Mouse (Mus musculus): ENCODE data around the gene Rnf19b.
A peak's percentile ranks its signal among the peaks of the same experiment; 100 is the strongest.

Rnf19b gene

DNA sequence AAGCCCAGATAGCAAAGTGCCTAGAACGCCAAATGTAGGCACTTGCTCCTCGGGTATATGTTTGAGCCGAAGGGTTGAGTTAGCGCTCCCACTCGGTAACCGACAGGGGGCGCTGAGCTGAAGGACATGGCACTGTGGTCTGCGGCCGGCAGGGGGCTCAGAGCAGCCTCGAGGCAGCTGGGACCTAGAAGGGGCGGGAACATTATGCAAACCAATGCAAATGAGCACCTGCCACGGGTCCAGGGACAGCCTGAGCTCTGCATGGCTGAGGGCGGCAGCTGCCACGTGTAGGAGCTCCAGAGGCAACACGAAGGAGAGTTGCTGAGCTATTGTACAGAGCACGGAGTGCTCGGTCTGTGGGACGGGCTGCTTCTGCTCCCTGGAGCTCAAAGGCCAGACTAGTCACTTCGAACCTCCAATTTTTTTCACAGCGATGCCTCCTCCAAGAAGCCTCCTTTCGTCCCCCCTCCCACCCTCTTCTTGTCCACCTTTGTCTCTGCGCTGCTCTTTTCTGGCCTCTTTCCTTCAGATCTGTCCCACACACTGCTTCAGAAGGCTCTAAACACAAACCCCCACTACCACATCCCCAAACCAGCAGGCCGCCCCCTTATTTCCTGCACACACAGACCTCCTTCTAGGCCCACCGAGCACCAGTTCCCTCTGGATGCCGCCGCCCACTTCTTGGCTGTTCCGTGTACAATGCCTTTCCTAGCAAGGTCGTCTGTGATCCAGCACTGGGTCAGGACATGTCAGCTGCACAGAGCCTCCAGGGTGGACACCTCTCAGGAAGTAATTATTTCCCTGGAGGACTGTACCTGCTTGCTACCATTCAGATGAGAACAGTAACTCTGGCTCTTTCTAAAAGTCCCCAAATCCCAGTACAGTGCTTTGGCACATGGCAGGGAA, 55.3 kb downstream of the Rnf19b start:
- DNase-seq (ENCODE audit: extremely low spot score, low spot score) = peak; percentile 87

DNA sequence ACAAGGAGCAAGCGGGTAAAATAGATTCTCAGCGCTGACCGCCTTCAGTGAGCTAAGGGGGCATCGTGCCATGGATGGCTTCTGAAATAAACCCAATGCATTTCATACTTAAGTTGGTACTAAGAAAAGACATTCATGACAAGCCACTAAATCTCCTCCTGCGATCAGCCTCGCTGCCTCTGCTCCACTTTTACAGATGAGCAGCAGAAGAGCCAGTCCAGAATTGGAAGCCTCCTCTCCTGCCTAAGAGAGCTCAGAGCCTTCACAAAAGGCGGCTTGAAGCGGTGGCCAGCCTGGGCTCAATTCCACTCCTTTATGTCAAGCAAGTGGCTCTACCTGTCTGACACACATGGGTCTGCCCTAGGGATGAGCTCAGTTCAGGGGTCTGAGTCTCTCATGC, 58.6 kb downstream of the Rnf19b start:
- no peak for DNase-seq (ENCODE audit: extremely low spot score, low spot score)

DNA sequence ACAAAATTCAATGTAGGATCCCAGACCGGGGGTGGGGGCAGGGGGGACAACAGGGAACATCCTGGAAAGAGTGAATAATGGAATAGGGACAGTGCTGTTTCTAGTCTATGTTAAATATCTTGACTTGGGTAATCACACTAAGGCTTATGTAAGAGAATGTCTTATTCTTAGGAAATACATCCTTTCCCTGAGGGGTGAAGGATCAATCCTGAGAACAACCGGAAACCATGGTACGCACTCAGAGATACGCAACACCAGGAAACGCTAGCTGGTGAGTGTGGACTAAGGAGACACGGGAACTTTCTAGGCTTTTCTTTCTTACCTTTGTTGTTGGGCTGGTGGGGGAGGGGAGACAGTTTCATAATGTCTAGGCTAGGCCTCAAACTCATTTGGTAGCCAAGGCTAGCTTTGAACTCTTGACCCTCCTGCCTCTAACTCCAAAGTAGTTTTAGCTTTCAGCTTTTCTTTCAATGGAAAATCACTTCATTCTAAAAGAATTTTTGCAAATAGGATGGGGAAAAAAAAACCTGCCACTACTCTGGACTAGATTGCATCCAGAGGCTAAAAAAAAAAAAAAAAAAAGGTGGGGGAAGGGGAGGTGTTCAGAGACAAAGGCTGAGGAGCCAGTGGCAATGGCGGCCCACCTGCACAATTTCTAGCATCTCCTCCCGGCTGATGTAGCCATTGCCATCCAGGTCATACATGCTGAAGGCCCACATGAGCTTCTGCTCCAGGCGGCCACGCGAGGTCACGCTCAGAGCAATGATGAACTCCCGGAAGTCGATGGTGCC, 59.8 kb downstream of the Rnf19b start:
- DNase-seq (ENCODE audit: extremely low spot score, low spot score) = no peak

DNA sequence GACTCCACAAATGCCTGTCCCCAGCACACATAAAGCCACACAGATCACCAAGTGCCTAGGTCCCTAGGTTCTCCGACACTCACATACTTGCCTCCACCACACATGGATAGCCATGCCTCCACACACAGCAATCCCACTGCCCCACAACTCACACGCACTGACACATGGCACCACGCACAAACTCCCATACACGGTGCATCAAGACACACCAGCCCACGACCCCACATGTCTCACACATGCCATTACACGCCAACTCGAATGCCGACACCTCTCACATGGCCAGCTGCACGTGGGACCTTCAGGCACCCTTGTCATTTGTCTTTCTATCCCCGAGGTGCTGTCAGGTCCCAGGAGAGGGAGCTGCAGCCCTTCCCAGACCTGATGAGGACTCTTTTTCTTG, 61.6 kb downstream of the Rnf19b start:
- no peak for DNase-seq (ENCODE audit: extremely low spot score, low spot score)

DNA sequence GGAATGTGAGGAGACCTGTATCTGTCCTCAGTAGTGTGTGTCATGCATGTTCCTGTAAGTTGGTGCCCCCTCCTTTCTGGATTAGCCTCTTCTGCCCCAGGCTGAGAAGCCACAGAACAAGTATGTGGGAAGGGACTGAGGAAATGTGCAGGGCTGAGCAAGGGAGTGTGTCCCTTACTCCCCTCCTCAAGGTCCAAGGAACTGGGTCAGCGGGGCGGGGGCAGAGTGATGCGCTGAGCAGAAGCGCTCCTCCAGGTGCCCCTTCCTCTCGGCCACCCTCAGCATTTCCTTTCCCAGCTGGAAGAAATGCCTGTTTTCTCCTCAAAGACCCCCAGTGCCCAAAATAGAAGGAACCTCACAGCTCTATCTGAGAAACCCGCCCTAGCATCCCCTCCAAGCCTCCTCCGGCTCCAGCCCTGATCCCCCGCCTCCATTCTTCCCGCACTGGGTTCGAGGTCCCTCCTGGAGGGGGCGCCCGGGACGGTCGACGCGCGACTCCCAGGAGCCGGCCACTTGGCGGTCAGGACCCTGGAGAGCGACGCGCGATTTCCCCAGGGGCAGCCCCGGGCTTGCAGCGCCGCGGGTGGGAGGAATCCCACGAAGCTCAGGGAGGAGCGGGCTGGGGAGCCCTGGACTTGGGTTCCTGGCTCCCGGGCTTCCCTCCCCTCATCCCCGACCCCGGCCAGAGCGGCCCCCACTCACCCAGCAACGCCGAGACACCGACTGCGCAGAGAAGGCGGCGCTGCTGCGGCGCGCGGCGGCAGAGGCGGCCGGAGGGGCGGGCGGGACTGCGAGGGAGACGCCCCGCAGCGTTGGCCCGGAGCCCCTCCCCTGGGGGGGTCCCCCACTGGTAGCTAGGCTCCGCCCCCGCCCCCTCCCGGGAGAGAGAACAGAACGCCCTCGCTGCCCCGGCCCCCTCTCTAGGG, 62.7 kb downstream of the Rnf19b start:
- DNase-seq (ENCODE audit: extremely low spot score, low spot score) = peak; percentile 82

DNA sequence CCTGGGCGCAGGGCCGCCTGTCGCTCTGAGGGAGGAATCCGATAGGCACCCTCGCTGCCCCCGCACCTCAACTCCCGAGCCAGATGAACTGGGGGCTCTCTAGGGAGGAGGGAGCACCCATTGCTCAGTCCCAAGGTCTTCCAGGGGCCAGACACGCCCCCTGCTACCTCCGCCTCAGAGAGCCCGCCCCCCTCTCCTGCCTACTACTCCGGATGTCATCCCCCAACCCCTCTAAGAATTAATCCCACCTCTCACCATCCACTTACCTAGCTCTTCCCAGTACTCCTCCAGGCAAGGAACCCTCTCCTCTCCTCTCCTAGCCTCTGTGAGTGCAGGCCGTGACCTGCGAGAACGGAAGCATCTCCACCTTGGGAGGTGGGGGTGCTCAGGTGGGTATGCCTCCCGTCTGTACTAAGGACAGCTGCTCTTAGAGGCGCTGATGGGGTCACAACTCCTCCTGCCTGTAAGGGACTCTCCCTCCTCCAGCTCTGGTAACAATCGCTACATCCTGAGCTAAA, 63.6 kb downstream of the Rnf19b start, which contains the start of gene Hpca:
Hpca (minus strand) TSS at position 468 of the 518 bp plus-strand sequence.
- DNase-seq (ENCODE audit: extremely low spot score, low spot score) = peak; percentile 29

DNA sequence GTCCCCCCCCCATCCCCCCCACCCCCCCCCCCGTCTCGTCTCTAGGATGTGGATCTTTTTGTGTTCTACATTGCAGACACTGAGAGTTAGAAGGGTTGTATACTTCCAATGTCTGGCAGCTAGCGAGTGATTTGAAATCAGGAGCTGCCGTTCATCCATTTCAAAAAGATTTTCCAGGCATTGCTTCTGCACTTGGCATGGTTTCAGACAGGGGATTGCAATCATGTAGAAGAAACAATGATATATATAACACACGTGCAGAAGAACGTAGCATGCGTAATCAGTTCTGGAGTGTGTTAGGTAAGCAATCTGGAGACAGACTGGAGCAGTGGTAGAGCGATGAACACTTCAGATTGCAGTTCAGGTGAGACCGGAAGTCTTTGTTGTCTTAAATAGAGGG, 64.0 kb downstream of the Rnf19b start:
- DNase-seq (ENCODE audit: extremely low spot score, low spot score) = no peak

DNA sequence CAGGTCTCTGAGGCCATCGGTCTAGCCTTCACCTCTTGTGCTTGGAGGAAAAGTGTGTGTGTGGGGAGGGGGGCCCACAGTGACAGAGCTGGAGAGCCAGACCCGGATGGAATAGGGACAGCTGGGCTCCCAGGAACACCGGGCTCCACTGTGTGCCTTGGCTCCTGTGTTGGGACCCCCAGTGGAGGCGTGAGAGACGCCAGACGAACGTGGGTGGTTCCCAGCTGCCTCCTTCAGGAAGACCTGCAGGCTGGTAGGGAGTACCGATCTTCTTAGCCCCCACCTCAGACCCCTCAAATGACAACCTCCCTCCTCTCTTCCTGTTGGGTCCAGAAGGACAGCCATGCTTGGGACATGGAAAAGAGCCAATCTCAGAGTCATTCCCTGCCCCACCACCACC, 64.6 kb downstream of the Rnf19b start:
- no peak for DNase-seq (ENCODE audit: extremely low spot score, low spot score)

DNA sequence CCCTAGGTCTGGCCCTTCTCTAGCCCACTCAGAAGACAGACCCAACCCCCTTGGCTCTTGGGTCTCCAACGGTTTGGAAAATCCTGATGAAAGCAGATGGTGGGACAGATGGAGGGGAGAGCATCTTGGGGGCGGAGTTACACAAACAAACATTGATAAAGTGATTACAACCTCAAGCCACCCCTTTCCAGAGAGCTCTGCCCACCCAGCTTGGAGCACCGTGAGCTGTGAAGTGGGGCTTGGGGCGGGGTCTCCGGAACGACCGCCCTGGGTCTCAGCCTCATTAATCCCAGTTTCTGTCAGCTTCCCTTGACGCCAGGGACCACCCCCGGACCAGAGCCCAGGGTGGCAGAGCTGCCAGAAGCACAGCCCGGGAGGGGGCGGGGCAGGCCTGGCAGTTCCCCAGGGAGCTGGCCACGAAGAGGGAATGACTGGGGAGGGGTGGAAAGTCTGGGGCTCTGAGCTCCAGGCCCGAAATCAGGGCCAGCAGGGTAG, 66.6 kb downstream of the Rnf19b start:
- DNase-seq (ENCODE audit: extremely low spot score, low spot score) = peak; percentile 37

DNA sequence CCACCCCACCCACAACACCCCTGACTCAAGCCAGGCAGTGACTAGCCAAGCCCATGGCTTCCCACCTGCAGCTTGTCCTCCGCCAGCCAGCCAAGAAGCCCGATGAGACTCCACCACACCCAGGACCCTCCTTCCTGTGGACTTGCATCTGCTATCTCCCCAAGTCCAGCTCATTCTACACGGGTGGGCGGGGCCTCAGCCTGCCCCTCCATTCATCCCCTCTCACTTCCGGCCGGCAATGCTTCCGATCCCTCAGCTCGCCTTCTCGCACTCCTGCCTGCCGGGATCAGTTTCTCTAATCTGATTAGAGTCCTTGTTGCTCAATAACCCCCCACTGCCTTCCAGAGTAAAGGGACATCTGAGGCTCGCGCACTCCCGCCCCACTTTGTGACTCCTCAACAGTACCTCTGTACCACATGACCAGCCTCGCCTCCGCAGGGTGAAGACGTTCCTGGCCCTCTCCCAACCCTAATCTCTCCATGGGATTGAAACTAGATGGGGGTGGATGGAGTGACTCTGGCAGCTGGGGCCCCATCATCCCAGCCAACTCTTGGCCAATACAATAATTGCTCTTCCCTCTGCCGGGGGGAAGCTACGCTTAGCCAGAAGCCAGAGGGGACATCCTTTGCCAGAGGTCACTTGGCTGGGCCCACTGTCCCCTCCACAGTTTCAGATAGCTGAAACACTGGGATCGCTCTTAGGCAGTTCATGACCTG, 67.8 kb downstream of the Rnf19b start:
- no peak for DNase-seq (ENCODE audit: extremely low spot score, low spot score)

DNA sequence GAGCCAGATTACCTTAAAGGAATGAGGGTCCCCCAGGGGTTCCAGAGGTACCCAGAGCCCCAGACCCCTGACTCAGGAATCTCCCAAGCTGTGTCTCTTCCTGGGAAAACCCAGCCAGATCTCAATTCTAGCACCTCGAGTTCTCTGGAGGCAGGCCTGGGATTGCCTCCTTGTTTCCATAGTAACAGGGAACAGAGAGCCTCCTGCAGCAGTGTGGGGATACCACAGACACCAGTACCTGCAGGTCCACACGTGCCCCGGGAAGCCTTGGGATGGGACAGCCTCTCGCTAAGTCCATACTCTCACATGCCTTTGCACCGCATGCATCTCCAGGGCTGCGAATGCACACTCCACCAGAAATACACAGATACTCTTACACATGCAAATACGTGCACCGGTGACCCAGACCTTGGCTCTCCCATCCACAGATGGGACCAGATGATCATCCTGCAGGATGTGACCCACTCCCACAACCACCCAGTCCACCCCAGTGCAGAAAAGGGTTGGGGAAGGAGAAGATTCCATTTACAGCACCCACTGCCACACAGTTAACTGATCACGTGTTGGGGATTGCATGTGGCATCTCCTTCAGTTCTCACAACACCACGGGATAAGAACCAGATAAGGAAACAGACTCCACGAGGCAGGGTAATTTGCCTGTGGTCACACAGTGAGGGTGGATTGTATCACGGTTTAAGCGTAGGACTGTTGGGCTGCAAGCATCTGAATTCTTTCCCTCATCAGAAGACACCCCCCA, 70.7 kb downstream of the Rnf19b start:
- no peak for DNase-seq (ENCODE audit: extremely low spot score, low spot score)

DNA sequence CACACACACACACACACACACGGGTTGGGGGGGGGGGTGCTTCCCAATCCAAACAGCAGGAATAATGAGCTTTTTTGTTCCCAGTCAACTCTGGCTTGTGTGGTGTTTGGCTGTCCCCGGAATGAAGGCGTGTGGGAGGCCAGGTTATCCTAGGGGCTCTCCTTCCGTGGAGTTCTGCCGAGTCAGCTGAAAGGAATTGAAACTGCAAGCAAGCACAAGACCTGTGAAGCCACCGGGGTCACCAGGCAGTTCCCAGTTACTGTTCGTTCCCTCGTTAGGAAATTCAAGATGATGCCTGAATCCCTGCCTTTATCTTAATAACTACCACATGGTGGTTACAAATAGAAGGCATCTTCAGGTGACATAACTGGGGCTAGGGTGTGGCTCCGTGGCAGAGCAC, 71.3 kb downstream of the Rnf19b start:
- DNase-seq (ENCODE audit: extremely low spot score, low spot score) = no peak

DNA sequence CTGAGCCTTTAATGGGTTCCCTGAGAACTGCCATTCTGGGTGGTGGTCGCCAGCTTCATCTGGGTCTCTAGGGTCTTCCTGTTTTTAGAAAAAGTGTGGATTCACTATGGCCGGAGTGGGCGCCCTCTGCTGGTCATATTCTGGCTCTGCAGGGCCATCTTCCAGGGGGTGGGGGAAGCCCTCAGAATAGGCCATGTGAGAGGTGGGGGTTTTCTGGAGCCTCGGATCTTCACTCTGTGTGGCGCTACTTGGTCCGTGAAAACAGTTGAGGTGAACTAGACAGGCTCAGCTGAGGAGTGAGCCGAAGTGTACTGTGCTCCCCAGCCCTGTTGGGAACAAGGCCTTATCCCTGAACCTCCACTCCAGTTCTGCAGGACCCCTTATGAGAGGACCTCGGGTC, 72.1 kb downstream of the Rnf19b start:
- DNase-seq (ENCODE audit: extremely low spot score, low spot score) = peak; percentile 81

DNA sequence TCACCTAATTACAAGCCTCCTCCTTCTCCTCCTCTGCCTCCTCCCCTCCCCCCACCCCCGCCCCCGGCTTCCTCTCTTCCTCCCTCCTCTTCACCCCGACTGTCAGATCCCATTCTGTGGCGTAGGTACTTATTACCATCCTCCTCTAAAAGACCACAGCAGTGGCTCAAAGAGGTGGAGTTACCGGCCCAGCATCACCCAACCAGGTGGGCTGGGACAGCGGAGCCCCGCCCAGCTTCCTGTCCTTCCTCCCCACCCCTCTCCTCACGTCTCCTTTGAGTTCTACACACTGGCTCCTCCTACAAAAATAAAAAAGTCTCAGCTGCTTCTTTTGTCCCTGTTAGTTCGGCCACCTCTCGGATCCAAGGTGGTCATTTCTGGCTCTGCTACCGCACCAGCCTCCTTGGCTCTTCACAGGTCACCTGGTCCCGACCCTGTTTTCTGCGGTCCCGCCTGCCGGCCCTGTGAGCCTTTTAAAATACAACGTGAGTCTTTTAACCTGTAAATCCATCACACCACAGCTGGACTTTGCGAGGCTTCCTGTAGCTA, 72.8 kb downstream of the Rnf19b start:
- DNase-seq (ENCODE audit: extremely low spot score, low spot score) = peak; percentile 34

DNA sequence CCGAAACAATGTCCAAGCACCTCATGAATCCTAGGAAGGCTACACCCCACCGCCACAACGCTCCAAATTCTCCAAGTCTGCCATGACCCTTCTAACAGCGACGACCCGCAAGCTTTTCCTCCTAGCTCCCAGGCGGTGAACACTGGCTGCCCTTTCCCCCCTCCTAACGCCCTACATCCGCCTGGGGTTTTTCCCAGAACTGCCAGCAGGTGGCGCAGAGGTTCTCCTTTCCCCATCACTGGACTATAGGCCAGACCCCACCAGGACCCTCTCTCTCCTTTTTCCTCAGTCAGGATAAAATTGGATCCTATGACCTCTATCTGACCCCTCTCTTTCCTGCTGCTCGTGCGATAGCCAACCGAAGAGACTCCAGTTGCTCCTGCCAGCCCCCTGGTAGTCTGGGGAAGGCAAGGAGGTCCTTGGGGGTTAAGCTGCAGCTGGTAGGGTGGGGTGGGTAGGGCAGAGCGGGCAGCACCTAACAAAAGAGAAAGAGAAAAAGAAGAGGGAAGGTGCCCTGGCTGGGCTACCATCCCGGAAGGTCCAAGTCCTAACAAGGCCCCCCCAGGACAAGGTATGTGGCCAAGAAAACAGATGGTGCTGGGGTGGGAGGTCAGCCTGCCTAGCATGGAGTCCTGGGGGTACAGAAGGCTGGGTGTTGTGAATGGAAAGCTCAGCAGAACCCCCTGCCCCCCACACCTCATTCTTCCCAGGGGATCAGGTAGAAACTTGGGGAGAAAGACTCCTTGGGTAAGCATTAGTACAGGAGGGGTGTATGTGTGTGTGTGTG, 76.9 kb downstream of the Rnf19b start:
- peak; percentile 91 for DNase-seq (ENCODE audit: extremely low spot score, low spot score)
